Mouse (Mus musculus) kidney, adult 18-20 months (tissue): ENCODE measurements at regions not wholly inside any gene's neighbourhood (a gene's known extent, or its start where the extent isn't known, plus 50 kb on each side); places are given as distances from the start of the nearest gene placed in this dataset.

ENCODE experiments used
- DNase-seq: peaks from one replicate; pipeline ENCODE4 v3.0.0; 2021

GRCm38 (mm10) chr3:128104516-128104915 lies 208.4 kb upstream of the Fam241a start:
- no peak for DNase-seq

GRCm38 (mm10) chr3:128093046-128093445 lies 196.9 kb upstream of the Fam241a start:
- DNase-seq, result no peak

- DNase-seq, result peak; percentile 4
Measured at GRCm38 (mm10) chr3:128088207-128088606, 192.1 kb upstream of the Fam241a start.

GRCm38 (mm10) chr3:128087163-128087562 lies 191.0 kb upstream of the Fam241a start:
- DNase-seq, result no peak

- no peak for DNase-seq
Measured at GRCm38 (mm10) chr3:128082463-128082862, 186.3 kb upstream of the Fam241a start.

GRCm38 (mm10) chr3:128081430-128081829 lies 185.3 kb upstream of the Fam241a start:
- no peak for DNase-seq

- DNase-seq, result no peak
Measured at GRCm38 (mm10) chr3:128067861-128068260, 171.7 kb upstream of the Fam241a start.

- no peak for DNase-seq
Measured at GRCm38 (mm10) chr3:128054031-128054430, 157.9 kb upstream of the Fam241a start.

- DNase-seq, result no peak
Measured at GRCm38 (mm10) chr3:128043709-128044108, 147.6 kb upstream of the Fam241a start.

GRCm38 (mm10) chr3:128040407-128041115 lies 144.4 kb upstream of the Fam241a start:
- DNase-seq, result peak; percentile 5

GRCm38 (mm10) chr3:128039185-128039584 lies 143.1 kb upstream of the Fam241a start:
- DNase-seq, result no peak

GRCm38 (mm10) chr3:128036538-128036937 lies 140.4 kb upstream of the Fam241a start:
- DNase-seq, result no peak

- DNase-seq, result no peak
Measured at GRCm38 (mm10) chr3:128030352-128030751, 134.2 kb upstream of the Fam241a start.

- DNase-seq, result no peak
Measured at GRCm38 (mm10) chr3:128029565-128029915, 133.4 kb upstream of the Fam241a start.

- no peak for DNase-seq
Measured at GRCm38 (mm10) chr3:128028856-128029564, 132.9 kb upstream of the Fam241a start.

- DNase-seq, result no peak
Measured at GRCm38 (mm10) chr3:128024856-128025255, 128.7 kb upstream of the Fam241a start.

- no peak for DNase-seq
Measured at GRCm38 (mm10) chr3:128014909-128015308, 118.8 kb upstream of the Fam241a start.

GRCm38 (mm10) chr3:128002905-128003641 lies 106.9 kb upstream of the Fam241a start:
- no peak for DNase-seq

- DNase-seq, result peak; percentile 19
Measured at GRCm38 (mm10) chr3:128001924-128002501, 105.9 kb upstream of the Fam241a start.

- DNase-seq, result no peak
Measured at GRCm38 (mm10) chr3:127995678-127996077, 99.6 kb upstream of the Fam241a start.

GRCm38 (mm10) chr3:127987583-127987982 lies 91.5 kb upstream of the Fam241a start:
- DNase-seq, result no peak

GRCm38 (mm10) chr3:127985165-127985564 lies 89.0 kb upstream of the Fam241a start:
- no peak for DNase-seq

GRCm38 (mm10) chr3:127977240-127977639 lies 81.1 kb upstream of the Fam241a start:
- no peak for DNase-seq
